ENCODE assay signal across 8 mouse cellular contexts in the genomic region with DNA sequence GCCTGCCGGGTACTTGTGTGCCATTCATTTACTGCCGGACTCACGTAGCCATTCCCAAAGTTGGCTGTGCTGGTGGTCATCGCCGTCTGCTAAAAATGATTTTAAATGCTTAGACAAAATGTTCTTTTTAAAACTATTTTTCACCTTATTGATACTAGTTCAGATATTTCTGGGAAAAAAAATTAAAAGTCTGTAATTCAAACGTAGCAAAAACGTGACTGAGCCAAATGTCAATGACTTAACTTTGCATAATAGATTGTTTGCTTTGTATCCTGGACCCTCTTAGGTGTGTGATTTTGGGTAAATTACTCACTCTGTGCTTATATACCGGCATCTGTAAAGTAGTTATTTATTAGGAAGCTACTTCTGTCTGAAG. TPM values are rescaled to one million over a fixed set of nuclear protein-coding genes. Genes with fewer than 3 reads are reported as not detected.
DNase-seq lines count a peak whose midpoint lies in the region; ATAC-seq lines count a peak whose summit lies in the region.

No protein-coding gene starts in this region.

- peaks cover 19% of the 10 kb centered on the region for H3K4me1 ChIP-seq in kidney, embryonic 15.5 days
- no peaks in the 10 kb centered on the region for H3K4me1 ChIP-seq in brown adipose tissue, adult 24 weeks (ENCODE audit: control insufficient read depth, insufficient read depth, insufficient read length, low read length)
- H3K4me1 ChIP-seq in hindbrain, embryonic 14.5 days (replicated peaks; ENCODE audit: control insufficient read depth, insufficient read depth, low read length), result peaks cover 6% of the 10 kb centered on the region; the same call in 1 of the 2 replicates
- peaks cover 9% of the 10 kb centered on the region; the same call in 1 of the 2 replicates for H3K4me1 ChIP-seq in midbrain, embryonic 14.5 days (ENCODE audit: control insufficient read depth, insufficient read depth, low read length)

- peak overlapping the region; percentile 72 for H3K4me2 ChIP-seq in kidney, embryonic 15.5 days
- peak overlapping the region; percentile 59 for H3K4me2 ChIP-seq in hindbrain, embryonic 14.5 days (replicated peaks)
- H3K4me2 ChIP-seq in midbrain, embryonic 14.5 days (ENCODE audit: low read length), result peak overlapping the region; percentile 82

- intact Hi-C loops in left cerebral cortex, postnatal 14 days (cut with DNase I), result loop anchor here (10.0 kb wide), 1 partner anchor 670 kb away; no protein-coding TSS in a partner anchor

- WGBS in kidney, embryonic 15.5 days, result 4% methylated on average over 8 of the region's 8 CpGs
- WGBS in hindbrain, embryonic 14.5 days, result 5% methylated on average over 8 of the region's 8 CpGs
- WGBS in midbrain, embryonic 14.5 days, result 7% methylated on average over 8 of the region's 8 CpGs

- H3K9me3 ChIP-seq in kidney, embryonic 15.5 days (replicated peaks), result no peaks in the 10 kb centered on the region
- no peaks in the 10 kb centered on the region for H3K9me3 ChIP-seq in hindbrain, embryonic 14.5 days (ENCODE audit: control insufficient read depth, low read length)
- H3K9me3 ChIP-seq in midbrain, embryonic 14.5 days (ENCODE audit: control insufficient read depth, low read length), result no peaks in the 10 kb centered on the region

- peak overlapping the region; percentile 65 for H3K9ac ChIP-seq in kidney, embryonic 15.5 days
- peak overlapping the region; percentile 47 for H3K9ac ChIP-seq in hindbrain, embryonic 14.5 days
- peak overlapping the region; percentile 59 for H3K9ac ChIP-seq in midbrain, embryonic 14.5 days (replicated peaks; ENCODE audit: low read length)

- no peaks in the 10 kb centered on the region for H3K27me3 ChIP-seq in kidney, embryonic 15.5 days
- no peaks in the 10 kb centered on the region for H3K27me3 ChIP-seq in hindbrain, embryonic 14.5 days (ENCODE audit: control insufficient read depth, insufficient read depth, low read length)
- no peaks in the 10 kb centered on the region for H3K27me3 ChIP-seq in midbrain, embryonic 14.5 days (ENCODE audit: control insufficient read depth, insufficient read depth, low read length)

- H3K36me3 ChIP-seq in kidney, embryonic 15.5 days, result peaks cover 23% of the 10 kb centered on the region
- peaks cover 25% of the 10 kb centered on the region for H3K36me3 ChIP-seq in hindbrain, embryonic 14.5 days (replicated peaks; ENCODE audit: control insufficient read depth, insufficient read depth)
- peaks cover 24% of the 10 kb centered on the region for H3K36me3 ChIP-seq in midbrain, embryonic 14.5 days (ENCODE audit: control insufficient read depth, insufficient read depth, low read length)

- no peak for ATAC-seq in kidney, embryonic 15.5 days (replicated peaks; ENCODE audit: low FRiP score)
- no peak for ATAC-seq in hindbrain, embryonic 14.5 days (ENCODE audit: low FRiP score)
- ATAC-seq in midbrain, embryonic 14.5 days (ENCODE audit: low FRiP score, low TSS enrichment), result no peak
- ATAC-seq in erythroid progenitor cell, adult 5-6 weeks (replicated peaks; ENCODE audit: low FRiP score, poor library complexity, severe bottlenecking), result no peak

- H3K27ac ChIP-seq in kidney, embryonic 15.5 days, result peak overlapping the region; percentile 87; the same call in 1 of the 2 replicates
- H3K27ac ChIP-seq in brown adipose tissue, adult 24 weeks (replicated peaks; ENCODE audit: low read depth, low read length), result no peak overlapping the region
- H3K27ac ChIP-seq in hindbrain, embryonic 14.5 days, result no peak overlapping the region
- no peak overlapping the region for H3K27ac ChIP-seq in midbrain, embryonic 14.5 days (replicated peaks; ENCODE audit: low read depth, low read length)

- DNase-seq in kidney, adult 18-20 months, result no peak
- DNase-seq in hindbrain, embryonic 14.5 days (ENCODE audit: low spot score), result no peak
- DNase-seq in midbrain, embryonic 14.5 days, result no peak
- DNase-seq in layer of hippocampus, adult 9-11 months, result no peak
- DNase-seq in left cerebral cortex, postnatal 14 days (ENCODE audit: low spot score in 2 of 2), result no peak

- H3K4me3 ChIP-seq in kidney, embryonic 15.5 days (replicated peaks), result peak overlapping the region; percentile 84
- H3K4me3 ChIP-seq in brown adipose tissue, adult 24 weeks (ENCODE audit: insufficient read depth, low read depth, low read length), result peak overlapping the region; percentile 68
- H3K4me3 ChIP-seq in hindbrain, embryonic 14.5 days (replicated peaks; ENCODE audit: low read length), result peak overlapping the region; percentile 43
- peak overlapping the region; percentile 52 for H3K4me3 ChIP-seq in midbrain, embryonic 14.5 days (replicated peaks; ENCODE audit: low read depth, low read length)

RNA-seq across cellular contexts. Expression of gene Dera, which starts 0.5 kb away (rescaled TPM):
- 66.3 and 70.0 TPM in 2 replicates for polyA plus RNA-seq in kidney, embryonic 15.5 days (2015; fragmentation: Nextera tagmentation; extraction: Ambion mirVana)
- 18.9 and 26.8 TPM in 2 replicates for polyA plus RNA-seq in brown adipose tissue, adult 24 weeks (2012; ENCODE audit: insufficient read depth, insufficient read length, missing spikeins)
- 12.5 and 12.9 TPM in 2 replicates for polyA plus RNA-seq in hindbrain, embryonic 14.5 days (2014; fragmentation: Nextera tagmentation; extraction: Ambion mirVana)
- 10.1 and 15.9 TPM in 2 replicates for polyA plus RNA-seq in midbrain, embryonic 14.5 days (2014; fragmentation: Nextera tagmentation; extraction: Ambion mirVana)
- total RNA-seq in left cerebral cortex, postnatal 14 days (2021), result 1 to 10 TPM; 6.1 to 7.9 TPM
- total RNA-seq in erythroid progenitor cell, adult 5-6 weeks (2015; ENCODE audit: low replicate concordance), result 6.1 and 16.3 TPM in 2 replicates
- total RNA-seq in erythroid progenitor cell, adult 5-6 weeks (2017; ENCODE audit: low replicate concordance), result 14.5 and 16.9 TPM in 2 replicates

RNA-seq across cellular contexts. Expression of gene Strap, which starts 20.0 kb away (rescaled TPM):
- 165 and 174 TPM in 2 replicates for polyA plus RNA-seq in kidney, embryonic 15.5 days (2015; fragmentation: Nextera tagmentation; extraction: Ambion mirVana)
- 62.9 and 69.9 TPM in 2 replicates for polyA plus RNA-seq in brown adipose tissue, adult 24 weeks (2012; ENCODE audit: insufficient read depth, insufficient read length, missing spikeins)
- polyA plus RNA-seq in hindbrain, embryonic 14.5 days (2014; fragmentation: Nextera tagmentation; extraction: Ambion mirVana), result 177 and 191 TPM in 2 replicates
- 175 and 203 TPM in 2 replicates for polyA plus RNA-seq in midbrain, embryonic 14.5 days (2014; fragmentation: Nextera tagmentation; extraction: Ambion mirVana)
- 100 to 1,000 TPM; 123 to 129 TPM for total RNA-seq in left cerebral cortex, postnatal 14 days (2021)
- total RNA-seq in erythroid progenitor cell, adult 5-6 weeks (2015; ENCODE audit: low replicate concordance), result 59.1 and 90.1 TPM in 2 replicates
- total RNA-seq in erythroid progenitor cell, adult 5-6 weeks (2017; ENCODE audit: low replicate concordance), result 139 and 149 TPM in 2 replicates
